Mouse (Mus musculus) embryonic fibroblast, embryonic 13.5 days (primary cell): ENCODE data around the gene Thsd1.

Source experiments
- CTCF ChIP-seq: IDR thresholded peaks from 2 replicates; pipeline ENCODE4 v1.5.1; 2011; ENCODE audit warnings: mild to moderate bottlenecking, control low read depth, low read length, moderate library complexity, borderline replicate concordance; ENCODE audit not compliant: insufficient read depth
- POLR2A ChIP-seq: IDR thresholded peaks from 2 replicates; pipeline ENCODE4 v1.6.1; 2011; ENCODE audit warnings: low read depth, mild to moderate bottlenecking, control low read depth, low read length, moderate library complexity

DNA sequence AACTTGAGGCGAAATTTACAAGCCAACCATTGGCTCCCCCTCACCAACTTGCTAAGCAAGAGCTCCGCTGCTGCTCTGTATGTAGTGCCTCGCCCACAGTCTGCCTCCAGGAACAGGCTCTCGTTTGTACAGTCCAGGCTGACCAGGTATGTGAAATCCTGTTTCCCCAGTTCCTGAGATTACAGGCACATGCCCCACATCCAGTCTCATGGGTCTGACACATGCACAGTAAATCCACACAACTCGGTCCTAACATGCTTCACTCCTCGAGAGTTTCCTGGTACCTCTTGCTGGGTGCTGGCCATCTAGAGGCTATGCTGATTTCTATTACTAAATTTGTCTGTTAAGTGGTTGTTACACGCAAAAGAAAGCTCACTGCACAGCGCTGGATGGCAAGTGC lies 752 bp upstream of the Thsd1 start:
- TF ChIP-seq POLR2A (no peak), CTCF (no peak)
